Mouse (Mus musculus) liver, adult 2 months (tissue): Measurements from ENCODE around the gene Stat3.

ENCODE experiments used
- CTCF ChIP-seq: fragments of 200-500 bp; IDR thresholded peaks from 2 replicates; pipeline ENCODE4 v1.5.1; 2011; ENCODE audit warnings: low read depth, low read length, control low read depth
- POLR2A ChIP-seq: fragments of 200-500 bp; IDR thresholded peaks from 2 replicates; pipeline ENCODE4 v1.6.1; 2011; ENCODE audit warnings: low read length, control low read depth; ENCODE audit not compliant: insufficient read depth; ENCODE audit errors: extremely low read depth

DNA sequence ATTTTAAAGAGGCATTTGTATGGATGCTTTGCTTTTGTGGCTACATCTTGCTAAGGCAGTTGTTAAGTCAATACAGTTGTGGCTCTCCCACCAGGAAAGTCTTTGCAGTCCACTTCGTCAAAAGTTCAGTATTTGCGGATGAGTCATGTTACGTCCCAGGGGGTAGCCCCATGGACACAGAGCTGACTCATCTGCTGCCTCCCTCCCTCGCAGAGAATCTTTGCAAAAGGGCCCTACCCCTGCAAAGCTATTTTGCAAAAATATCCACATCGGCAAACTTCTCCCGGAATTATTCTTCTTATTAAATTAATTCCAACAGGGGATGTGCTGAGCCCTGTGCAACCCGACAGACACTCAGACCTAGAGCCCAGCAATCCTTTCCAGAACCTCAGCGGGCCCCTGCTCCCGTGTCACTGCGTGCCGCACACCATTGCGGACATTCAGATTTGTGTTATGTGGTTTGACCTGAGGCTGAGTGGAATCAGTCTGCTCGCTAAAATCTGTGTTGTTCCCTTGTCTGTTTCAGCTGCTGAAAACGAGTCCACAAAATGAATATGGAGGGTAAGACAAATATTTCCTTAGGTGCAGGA lies 35.1 kb upstream of the Stat3 start:
- TF ChIP-seq CTCF (no peak), POLR2A (no peak)
